Mouse (Mus musculus): ENCODE results near the gene Cxcl9. TPM values are rescaled to one million over a fixed set of nuclear protein-coding genes. Genes with fewer than 3 reads are reported as not detected.
"Not testable (repeated sequence)": the region's sequence is repeated elsewhere in the genome, so short reads cannot be mapped to it uniquely, and the experiment has no call there.

The Cxcl9 gene
- 1 to 10 TPM in 3 of 4 experiments, under 1 TPM in 1; 0.79 to 1.8 (median 1.2) TPM for total RNA-seq (2022)

DNA sequence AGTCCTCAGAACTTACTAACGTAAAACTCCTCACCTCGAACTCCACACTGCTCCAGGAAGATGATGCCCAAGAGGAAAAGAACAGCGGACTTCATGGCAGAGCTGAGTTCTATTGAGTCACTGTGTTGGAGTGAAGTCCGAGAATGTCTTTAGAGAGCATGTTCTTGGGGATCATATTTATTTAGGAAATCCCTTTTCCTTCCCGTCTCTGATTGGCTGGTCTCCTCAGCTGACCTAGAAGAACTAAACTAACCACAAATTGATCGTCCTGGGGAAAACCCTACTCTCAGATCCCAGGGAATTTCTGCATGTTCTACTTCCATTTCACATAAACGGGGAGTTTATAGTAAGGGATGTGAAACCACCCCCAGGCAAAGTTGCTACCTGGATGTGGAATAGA lies at the start of gene Cxcl9:
TSS of gene Cxcl9 (minus strand) at position 151 of the 400 bp plus-strand sequence.
- DNase-seq (ENCODE audit: low spot score), result no peak

DNA sequence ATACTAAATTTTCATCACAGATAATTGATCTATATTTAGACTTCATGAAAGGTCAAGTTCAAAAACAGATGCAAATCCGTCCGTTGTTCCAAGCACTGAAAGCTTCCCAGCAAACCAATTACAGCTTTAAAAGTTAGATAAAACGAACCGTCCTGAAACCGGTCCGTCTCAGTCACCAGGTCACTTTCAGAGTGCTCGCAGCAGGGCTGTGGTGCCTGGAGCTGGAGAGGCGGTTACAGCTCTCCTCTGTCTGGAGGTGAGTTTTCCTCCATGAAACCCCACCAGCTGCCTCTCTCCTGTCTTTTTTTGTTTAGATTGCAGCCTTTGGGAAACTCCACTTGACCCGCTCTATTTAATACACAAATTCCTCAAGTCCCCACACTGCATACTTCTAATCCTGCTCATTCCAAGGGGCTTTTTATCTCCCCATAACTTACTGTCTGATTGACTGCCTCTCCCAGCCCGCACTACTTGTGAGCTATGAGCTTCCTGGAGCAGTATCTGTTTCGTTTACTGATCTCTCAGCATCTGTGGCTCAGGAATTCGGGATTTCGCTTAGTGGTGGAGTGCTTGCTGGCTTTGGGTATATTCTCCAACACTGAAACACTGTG lies 49.0 kb upstream of the Cxcl9 start:
- no peak for DNase-seq (ENCODE audit: low spot score)

DNA sequence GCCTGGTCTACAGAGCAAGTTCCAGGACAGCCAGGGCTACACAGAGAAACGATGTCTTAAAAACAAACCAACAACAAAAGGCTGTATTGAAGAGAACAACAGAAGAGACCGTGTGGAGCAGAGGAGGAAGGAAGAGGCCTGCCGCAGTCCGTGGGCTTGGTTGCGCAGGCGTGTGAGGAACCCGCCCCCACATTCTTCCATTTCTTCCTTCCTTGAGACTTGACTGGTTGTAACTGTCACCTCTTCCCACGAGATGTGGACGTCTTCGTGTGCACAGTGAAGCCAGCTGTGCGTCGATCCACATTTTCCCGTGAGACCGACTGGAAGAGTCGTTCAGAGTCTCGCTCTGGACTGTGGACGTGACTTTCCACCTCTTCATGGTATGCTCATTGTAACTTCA lies 47.5 kb upstream of the Cxcl9 start:
- no peak for DNase-seq (ENCODE audit: low spot score)

GRCm38 (mm10) chr5:92374721-92375142 lies 46.9 kb upstream of the Cxcl9 start:
- DNase-seq (ENCODE audit: low spot score), result no peak

GRCm38 (mm10) chr5:92372605-92373004 lies 44.7 kb upstream of the Cxcl9 start:
- no peak for DNase-seq (ENCODE audit: low spot score)

GRCm38 (mm10) chr5:92371361-92371976 lies 43.6 kb upstream of the Cxcl9 start:
- no peak for DNase-seq (ENCODE audit: low spot score)

GRCm38 (mm10) chr5:92370891-92371290 lies 43.0 kb upstream of the Cxcl9 start:
- DNase-seq (ENCODE audit: low spot score), result no peak

GRCm38 (mm10) chr5:92370392-92370791 lies 42.5 kb upstream of the Cxcl9 start:
- DNase-seq (ENCODE audit: low spot score), result no peak

DNA sequence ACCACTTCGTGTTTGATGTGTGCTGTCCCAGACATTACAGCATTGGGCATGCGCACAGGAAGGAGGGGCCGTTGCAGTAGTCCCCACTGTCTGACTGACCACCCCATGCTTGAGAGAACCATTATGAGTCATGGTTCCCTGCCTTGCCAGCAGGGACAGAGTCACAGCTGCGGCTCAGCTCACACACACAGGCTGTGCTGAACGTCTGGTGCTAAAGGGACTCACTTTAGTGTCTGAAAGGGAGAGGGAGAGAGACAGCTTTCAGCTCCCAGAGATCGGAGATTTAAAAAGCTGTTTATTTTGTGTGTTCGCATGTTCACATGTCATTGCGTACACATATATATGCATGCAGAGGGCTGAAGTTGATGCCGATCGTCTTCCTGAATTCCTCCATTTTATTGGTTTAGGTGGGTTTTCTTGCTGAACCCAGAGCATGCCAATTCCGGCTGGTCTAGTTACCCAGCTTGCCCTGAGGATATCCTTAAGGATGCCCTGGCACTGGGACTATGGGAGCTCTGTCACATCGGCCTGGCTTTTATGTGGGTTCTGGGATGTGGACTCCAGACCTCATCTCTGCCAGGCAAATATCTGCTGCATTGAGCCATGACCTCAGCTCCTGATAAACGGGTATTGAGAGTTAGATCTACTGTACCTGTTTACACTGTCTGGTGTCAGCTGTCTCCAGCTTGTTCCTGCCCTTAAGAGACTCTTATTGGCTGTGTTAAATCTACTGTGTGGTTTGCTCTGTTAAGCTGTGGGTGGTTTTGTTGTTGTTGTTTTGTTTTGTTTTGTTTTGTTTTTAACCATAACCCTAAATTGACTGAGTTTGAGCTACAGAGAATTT lies 41.5 kb upstream of the Cxcl9 start:
- DNase-seq (ENCODE audit: low spot score), result no peak

- no peak for DNase-seq (ENCODE audit: low spot score)
These were observed 40.5 kb upstream of the Cxcl9 start for GRCm38 (mm10) chr5:92368392-92368791.

- DNase-seq (ENCODE audit: low spot score), result no peak
These were observed 38.7 kb upstream of the Cxcl9 start for GRCm38 (mm10) chr5:92366565-92366964.

DNA sequence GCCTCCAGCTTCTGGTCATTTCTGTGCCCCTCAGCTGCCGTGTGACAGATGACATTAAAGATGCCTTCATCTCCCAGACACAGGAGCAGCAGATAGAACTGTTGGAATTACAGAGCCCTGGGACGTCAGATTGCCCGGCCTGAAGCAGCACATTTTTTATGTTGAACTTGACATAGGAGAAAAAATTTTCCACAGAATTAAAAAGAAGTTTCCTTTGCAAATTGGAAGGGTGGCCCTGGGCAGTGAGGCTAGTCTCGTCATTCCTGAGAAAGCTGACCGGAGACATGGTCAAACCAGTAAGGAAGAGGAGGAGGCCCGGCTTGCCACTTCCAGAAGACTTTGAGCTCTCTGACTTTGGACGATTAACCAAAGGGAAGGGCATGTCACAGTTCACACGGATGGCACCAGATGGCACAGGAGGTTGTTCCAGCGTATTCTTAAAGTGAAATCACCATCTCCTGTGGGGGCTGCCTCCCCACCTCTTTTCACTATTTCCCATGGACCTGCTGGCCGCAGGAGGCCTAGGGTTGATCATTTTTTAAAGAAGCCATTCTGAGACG lies 37.3 kb upstream of the Cxcl9 start:
- DNase-seq (ENCODE audit: low spot score), result no peak

DNA sequence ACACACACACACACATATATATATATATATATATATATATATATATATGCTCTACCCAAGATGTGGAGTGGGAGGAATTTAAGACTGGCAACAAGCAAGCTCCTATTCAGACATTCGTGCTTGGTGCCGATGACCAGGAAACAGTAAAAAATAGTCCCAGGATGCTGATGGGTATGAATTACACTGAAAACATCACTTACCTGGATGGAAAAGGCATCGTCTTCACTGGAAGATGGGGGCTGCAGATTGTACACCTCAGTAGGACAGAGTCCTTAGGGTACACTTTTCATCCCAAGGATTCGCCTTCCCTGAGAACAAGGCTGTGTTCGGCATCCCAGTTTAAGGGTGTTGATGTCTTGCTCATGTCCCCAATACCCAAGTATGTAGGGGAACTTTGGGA lies 36.1 kb upstream of the Cxcl9 start:
- no peak for DNase-seq (ENCODE audit: low spot score)

DNA sequence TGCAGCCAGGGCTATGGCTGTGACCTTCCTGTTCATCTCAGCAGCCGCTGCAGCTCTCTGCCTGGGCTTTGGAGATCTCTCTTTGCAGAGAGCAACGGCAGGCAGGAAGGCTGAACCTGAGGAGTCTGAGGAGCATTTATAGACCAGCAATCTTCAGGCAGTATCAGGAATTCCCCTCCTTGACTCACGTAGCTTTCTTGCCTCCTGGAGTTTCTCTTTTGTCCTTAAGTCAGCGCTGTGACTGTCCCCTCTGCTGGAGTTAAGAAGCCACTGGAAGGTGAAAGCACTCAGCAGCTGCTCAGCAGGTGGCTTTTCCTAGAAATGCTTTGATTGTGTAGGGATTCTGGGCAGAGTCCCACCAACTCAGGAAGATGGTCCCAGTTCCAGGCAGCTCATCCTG lies 35.3 kb upstream of the Cxcl9 start:
- no peak for DNase-seq (ENCODE audit: low spot score)

GRCm38 (mm10) chr5:92358767-92359455 lies 31.0 kb upstream of the Cxcl9 start:
- DNase-seq (ENCODE audit: low spot score), result no peak

- DNase-seq (ENCODE audit: low spot score), result no peak
These were observed 30.2 kb upstream of the Cxcl9 start for GRCm38 (mm10) chr5:92358033-92358432.

DNA sequence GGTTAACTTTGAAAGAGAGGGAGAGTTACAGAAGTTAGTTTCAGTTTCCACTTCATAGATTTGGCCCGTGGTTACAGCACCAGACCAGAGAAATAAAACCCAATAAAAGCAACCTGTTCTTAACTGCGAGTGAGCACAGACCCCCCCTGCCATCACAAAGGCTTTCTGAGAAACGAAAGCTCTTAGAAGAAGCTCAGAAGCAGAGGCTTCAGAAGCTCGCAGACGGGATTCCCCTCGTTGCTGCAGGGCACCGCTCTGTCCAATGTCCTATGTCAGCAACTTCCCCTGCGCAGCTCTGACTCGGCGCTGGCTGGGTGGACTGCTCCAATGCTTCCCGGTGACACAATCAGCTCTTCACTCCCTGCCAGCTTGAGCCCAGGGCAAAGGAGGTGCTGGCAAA lies 25.6 kb upstream of the Cxcl9 start:
- peak; percentile 66 for DNase-seq (ENCODE audit: low spot score)

- DNase-seq (ENCODE audit: low spot score), result not testable (repeated sequence)
These were observed 24.8 kb upstream of the Cxcl9 start for GRCm38 (mm10) chr5:92352716-92353115.

- DNase-seq (ENCODE audit: low spot score), result no peak
These were observed 21.9 kb upstream of the Cxcl9 start for GRCm38 (mm10) chr5:92349731-92350130.

GRCm38 (mm10) chr5:92348794-92349413 lies 21.0 kb upstream of the Cxcl9 start, which contains the start of gene Cxcl10:
Cxcl10 (minus strand) TSS chr5:92348889.
- peak; percentile 73 for DNase-seq (ENCODE audit: low spot score)

DNA sequence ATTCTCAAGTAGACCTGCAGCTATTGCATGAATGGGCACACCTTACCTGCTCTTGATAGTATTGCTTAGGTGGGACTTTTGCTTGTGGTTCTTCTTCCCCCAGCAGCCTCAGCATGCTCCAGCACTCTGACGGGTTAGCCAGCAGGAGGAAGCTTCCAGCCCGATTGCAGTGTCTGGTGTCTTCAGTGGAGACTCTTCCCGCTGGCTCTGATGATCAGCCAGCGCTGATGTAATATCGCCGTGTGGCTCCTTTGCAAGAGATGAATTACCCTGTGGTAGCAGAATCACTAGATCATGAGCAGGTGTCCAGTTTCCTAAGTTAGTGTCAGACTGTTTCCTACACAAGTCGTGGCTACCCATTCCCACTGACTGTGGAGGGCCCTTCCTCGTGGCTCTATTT lies 17.1 kb upstream of the Cxcl9 start:
- DNase-seq (ENCODE audit: low spot score), result no peak
